Mouse (Mus musculus): Measurements from ENCODE around the gene Jup.

DNA sequence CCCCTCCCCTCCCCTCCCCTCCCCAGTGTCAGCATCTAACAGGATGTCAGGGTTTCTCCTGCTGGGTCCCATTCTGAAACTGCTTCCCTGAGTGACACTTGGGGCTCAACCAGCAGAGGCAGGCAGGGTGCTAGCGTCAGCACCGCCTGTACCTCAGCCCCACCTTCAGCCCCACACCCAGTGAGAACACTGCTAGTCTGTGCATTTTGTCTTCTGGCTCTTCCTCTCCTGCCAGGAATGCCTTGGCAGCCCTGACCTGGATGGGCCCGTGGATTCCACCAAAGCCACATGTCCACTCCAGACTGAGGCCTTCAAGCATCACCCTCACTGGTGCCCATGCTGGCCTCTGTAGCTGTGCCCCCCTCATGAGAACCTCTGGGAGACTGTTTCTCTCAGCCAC lies 12.1 kb upstream of the Jup start:
- TF ChIP-seq POLR2A (IDR thresholded peaks at IDR 0.05; ENCODE audit: borderline replicate concordance, low read depth, low read length) (no peak), CTCF (IDR thresholded peaks at IDR 0.05; ENCODE audit: low read depth, low read length) (no peak)
